Mouse (Mus musculus): ENCODE results near the gene Zzz3.
"Not testable (repeated sequence)": the region's sequence is repeated elsewhere in the genome, so short reads cannot be mapped to it uniquely, and the experiment has no call there.

Zzz3 gene

GRCm38 (mm10) chr3:152400875-152401274 lies 5.6 kb downstream of the Zzz3 start:
- DNase-seq (ENCODE audit: extremely low read depth, insufficient read length, low spot score) = no peak

GRCm38 (mm10) chr3:152401964-152402670 lies 6.8 kb downstream of the Zzz3 start:
- peak; percentile 57 for DNase-seq (ENCODE audit: extremely low read depth, insufficient read length, low spot score)

- DNase-seq (ENCODE audit: extremely low read depth, insufficient read length, low spot score) = no peak
Measured at GRCm38 (mm10) chr3:152402671-152403066, 7.4 kb downstream of the Zzz3 start.

- no peak for DNase-seq (ENCODE audit: extremely low read depth, insufficient read length, low spot score)
Measured at GRCm38 (mm10) chr3:152403827-152404226, 8.6 kb downstream of the Zzz3 start.

GRCm38 (mm10) chr3:152405420-152405819 lies 10.1 kb downstream of the Zzz3 start:
- DNase-seq (ENCODE audit: extremely low read depth, insufficient read length, low spot score) = no peak

- DNase-seq (ENCODE audit: extremely low read depth, insufficient read length, low spot score) = no peak
Measured at GRCm38 (mm10) chr3:152405978-152406640, 10.8 kb downstream of the Zzz3 start.

GRCm38 (mm10) chr3:152410980-152411551 lies 15.8 kb downstream of the Zzz3 start:
- no peak for DNase-seq (ENCODE audit: extremely low read depth, insufficient read length, low spot score)

- no peak for DNase-seq (ENCODE audit: extremely low read depth, insufficient read length, low spot score)
Measured at GRCm38 (mm10) chr3:152412362-152412761, 17.1 kb downstream of the Zzz3 start.

- DNase-seq (ENCODE audit: extremely low read depth, insufficient read length, low spot score) = no peak
Measured at GRCm38 (mm10) chr3:152428925-152429324, 33.7 kb downstream of the Zzz3 start.

- DNase-seq (ENCODE audit: extremely low read depth, insufficient read length, low spot score) = no peak
Measured at GRCm38 (mm10) chr3:152432677-152433076, 37.4 kb downstream of the Zzz3 start.

GRCm38 (mm10) chr3:152435590-152435989 lies 40.3 kb downstream of the Zzz3 start:
- DNase-seq (ENCODE audit: extremely low read depth, insufficient read length, low spot score) = no peak

- no peak for DNase-seq (ENCODE audit: extremely low read depth, insufficient read length, low spot score)
Measured at GRCm38 (mm10) chr3:152438068-152438467, 42.8 kb downstream of the Zzz3 start.

- no peak for DNase-seq (ENCODE audit: extremely low read depth, insufficient read length, low spot score)
Measured at GRCm38 (mm10) chr3:152442795-152443194, 47.5 kb downstream of the Zzz3 start.

- DNase-seq (ENCODE audit: extremely low read depth, insufficient read length, low spot score) = no peak
Measured at GRCm38 (mm10) chr3:152444114-152444513, 48.8 kb downstream of the Zzz3 start.

- DNase-seq (ENCODE audit: extremely low read depth, insufficient read length, low spot score) = no peak
Measured at GRCm38 (mm10) chr3:152446966-152447365, 51.7 kb downstream of the Zzz3 start.

- DNase-seq (ENCODE audit: extremely low read depth, insufficient read length, low spot score) = no peak
Measured at GRCm38 (mm10) chr3:152453163-152453562, 57.9 kb downstream of the Zzz3 start.

GRCm38 (mm10) chr3:152457308-152458035 lies 62.2 kb downstream of the Zzz3 start:
- no peak for DNase-seq (ENCODE audit: extremely low read depth, insufficient read length, low spot score)

- not testable (repeated sequence) for DNase-seq (ENCODE audit: extremely low read depth, insufficient read length, low spot score)
Measured at GRCm38 (mm10) chr3:152458875-152459274, 63.6 kb downstream of the Zzz3 start.

GRCm38 (mm10) chr3:152460802-152461201 lies 65.5 kb downstream of the Zzz3 start:
- no peak for DNase-seq (ENCODE audit: extremely low read depth, insufficient read length, low spot score)

GRCm38 (mm10) chr3:152462038-152462547 lies 66.8 kb downstream of the Zzz3 start:
- DNase-seq (ENCODE audit: extremely low read depth, insufficient read length, low spot score) = no peak

- no peak for DNase-seq (ENCODE audit: extremely low read depth, insufficient read length, low spot score)
Measured at GRCm38 (mm10) chr3:152462900-152463299, 67.6 kb downstream of the Zzz3 start.
